Mouse (Mus musculus): ENCODE results near the gene St14.
"Not testable (repeated sequence)": the region's sequence is repeated elsewhere in the genome, so short reads cannot be mapped to it uniquely, and the experiment has no call there.

Gene St14

GRCm38 (mm10) chr9:31131205-31131968 lies at the start of gene St14:
Gene St14, minus strand, starts transcription at chr9:31131853.
- no peak for DNase-seq (ENCODE audit: low spot score in 2 of 2)

GRCm38 (mm10) chr9:31177692-31178091 lies 46.0 kb upstream of the St14 start:
- no peak for DNase-seq (ENCODE audit: low spot score in 2 of 2)

GRCm38 (mm10) chr9:31176379-31177130 lies 44.9 kb upstream of the St14 start:
- DNase-seq (ENCODE audit: low spot score in 2 of 2) = peak; percentile 87 to 91

DNA sequence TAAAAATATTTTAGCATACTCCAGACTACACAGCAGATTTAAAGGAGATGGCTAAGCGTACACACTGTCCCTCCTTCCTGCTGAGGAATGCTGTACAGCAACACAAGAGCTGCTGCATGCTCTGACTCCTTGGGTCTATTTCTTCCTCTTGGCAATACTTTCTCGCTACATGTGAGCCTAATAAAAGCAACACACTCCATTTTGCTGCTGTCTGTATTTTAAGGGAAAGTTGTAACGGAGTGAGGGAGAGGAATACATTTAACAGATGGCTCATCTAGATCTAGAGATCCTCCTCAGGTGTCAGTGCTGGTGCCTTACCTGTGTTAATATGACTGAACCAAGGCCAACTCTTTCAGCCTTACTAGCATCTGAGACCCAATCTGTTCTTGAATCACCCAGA lies 44.3 kb upstream of the St14 start:
- no peak for DNase-seq (ENCODE audit: low spot score in 2 of 2)

DNA sequence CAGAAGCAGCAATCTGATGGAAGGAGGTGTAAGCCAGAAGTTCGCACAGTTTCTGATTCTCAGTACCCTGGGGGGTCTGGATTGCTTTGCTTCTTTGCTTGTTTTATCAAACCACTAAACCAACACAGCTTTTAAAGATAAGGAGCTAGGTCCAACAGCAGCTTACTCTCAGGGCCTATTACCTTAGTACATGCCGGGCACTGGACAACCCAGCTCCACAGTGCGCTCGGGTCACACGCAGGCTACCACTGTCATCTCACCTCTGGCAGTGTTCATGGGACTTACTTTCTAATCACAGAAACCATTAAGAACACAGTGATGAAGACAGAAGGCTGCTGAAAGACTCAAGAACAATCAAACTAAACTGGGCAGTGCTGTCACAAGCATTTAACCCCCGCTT lies 43.7 kb upstream of the St14 start:
- DNase-seq (ENCODE audit: low spot score in 2 of 2) = no peak

- no peak for DNase-seq (ENCODE audit: low spot score in 2 of 2)
Measured at GRCm38 (mm10) chr9:31168356-31169093, 36.9 kb upstream of the St14 start.

DNA sequence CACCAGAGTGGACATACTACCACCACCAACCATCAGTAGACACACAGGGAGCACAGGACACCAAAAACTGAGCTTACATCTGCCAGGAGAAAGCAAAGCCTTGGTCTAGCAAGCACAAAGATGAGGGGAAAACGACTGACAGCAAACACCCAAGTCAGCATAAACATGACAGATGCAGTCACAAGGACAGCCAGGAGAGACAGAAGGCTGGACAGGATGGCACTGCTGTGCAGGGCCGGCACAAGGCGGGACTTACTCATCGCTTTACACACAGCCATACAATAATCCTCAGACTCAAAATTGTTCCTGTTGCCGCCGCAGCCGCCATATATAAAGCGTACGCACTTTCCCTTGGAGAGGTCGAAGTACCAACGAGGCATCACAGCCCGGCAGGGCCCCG lies 35.7 kb upstream of the St14 start:
- DNase-seq (ENCODE audit: low spot score in 2 of 2) = no peak

- DNase-seq (ENCODE audit: low spot score in 2 of 2) = not testable (repeated sequence)
Measured at GRCm38 (mm10) chr9:31165505-31165904, 33.9 kb upstream of the St14 start.

- DNase-seq (ENCODE audit: low spot score in 2 of 2) = no peak
Measured at GRCm38 (mm10) chr9:31163327-31163726, 31.7 kb upstream of the St14 start.

DNA sequence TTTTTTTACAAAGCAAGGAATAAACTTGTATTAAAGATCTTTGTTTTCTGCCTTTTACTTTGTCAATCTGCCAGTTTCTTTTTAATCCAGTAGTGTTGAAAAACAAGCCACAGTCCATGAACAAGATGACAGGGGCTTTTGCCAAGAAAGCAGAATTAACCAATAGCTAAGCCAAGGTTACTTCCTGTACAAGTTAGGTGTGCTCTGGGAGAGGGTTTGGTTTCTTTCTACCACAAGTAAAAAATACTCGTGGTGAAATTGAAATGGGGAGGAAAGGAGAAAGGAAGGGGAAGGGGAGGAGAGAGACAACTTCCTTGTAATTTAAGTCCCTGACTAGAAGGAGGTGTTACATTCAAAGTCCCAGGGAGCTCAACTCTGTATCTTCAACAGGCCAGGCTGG lies 31.3 kb upstream of the St14 start:
- no peak for DNase-seq (ENCODE audit: low spot score in 2 of 2)

GRCm38 (mm10) chr9:31159910-31160309 lies 28.3 kb upstream of the St14 start:
- no peak for DNase-seq (ENCODE audit: low spot score in 2 of 2)

DNA sequence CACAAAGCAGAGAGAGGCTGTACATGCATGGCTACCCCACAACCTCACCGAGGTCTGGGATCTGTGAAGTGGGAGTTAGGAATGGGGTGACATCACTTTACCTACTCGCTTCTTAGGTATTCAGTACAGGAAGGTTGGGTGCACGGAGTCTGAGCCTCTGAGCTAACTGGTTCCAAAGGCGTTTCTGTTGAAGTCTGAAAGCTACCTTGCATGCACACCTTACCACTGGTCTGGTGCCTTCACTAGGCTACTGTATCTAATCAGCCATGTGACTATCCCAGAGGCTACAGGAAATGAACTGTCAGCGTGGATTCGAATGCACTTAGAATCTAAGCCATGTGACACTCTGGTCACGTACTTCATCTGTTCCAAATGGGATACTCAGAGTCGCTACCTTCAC lies 24.9 kb upstream of the St14 start:
- DNase-seq (ENCODE audit: low spot score in 2 of 2) = no peak

DNA sequence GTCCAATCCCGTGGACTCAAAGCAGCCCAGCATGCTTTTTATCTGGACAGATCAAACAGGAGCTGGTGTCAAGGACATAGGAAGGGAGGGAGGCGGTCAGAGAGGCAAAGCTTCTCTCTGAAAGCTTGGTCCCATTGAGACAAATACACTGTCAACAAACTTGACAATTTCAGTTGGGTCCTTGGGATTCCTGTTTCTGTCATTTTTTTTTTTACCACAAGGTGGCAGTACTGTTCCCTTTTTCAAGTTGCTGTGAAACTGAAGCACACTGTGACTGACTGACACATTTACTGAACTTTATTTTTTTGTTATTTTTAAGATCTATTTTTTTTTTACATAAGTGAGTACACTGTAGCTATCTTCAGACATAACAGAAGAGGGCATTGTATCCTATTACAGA lies 19.4 kb upstream of the St14 start:
- DNase-seq (ENCODE audit: low spot score in 2 of 2) = no peak

- no peak for DNase-seq (ENCODE audit: low spot score in 2 of 2)
Measured at GRCm38 (mm10) chr9:31148135-31148534, 16.5 kb upstream of the St14 start.

DNA sequence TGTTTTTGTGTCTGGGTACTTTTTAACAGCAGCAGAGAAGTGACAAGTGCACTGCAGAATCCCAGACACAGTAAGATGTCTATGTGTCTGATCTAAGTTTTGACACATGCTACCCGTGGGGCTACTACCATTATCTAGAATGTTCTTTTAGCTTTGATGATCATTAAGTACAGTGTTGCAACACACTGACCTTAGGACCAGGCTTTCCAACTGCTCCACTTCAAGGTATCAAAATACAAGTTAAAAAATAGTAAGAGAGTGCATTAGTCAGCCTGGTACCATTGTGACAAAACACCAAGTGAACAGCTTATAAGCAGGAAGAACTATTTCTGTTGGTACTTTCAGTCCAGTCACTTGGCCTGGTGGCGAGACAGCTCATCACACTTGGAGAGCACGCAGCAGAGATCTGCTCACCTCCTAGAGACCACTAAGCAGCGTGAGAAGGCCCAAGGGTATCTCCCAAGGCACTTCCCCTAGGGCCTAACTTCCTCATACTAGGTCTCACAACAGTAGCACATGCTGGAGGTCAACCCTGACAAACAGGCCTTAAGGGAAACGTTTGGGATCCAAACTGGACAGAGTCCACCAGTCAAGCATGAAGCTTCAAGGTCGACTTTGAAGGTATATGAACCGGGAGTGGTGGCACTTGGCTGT lies 13.7 kb upstream of the St14 start:
- DNase-seq (ENCODE audit: low spot score in 2 of 2) = no peak

DNA sequence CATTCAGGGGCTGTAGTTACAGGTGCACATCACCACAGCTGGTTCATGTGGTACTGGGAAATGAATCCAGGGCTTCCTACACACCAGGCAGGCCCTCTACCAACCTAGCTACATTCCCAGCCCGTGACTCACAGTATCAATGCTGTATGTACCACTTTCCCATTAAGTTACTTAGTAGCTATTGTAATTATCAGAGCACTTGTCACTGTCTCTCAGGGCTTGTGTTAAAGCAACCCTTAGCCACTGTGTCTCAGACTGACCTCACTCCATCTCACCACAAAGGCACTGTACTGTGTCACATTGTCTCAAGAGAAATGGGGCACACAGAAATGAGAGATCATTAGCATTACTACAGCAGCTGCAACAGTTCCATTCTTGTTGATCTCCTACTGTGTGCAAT lies 11.3 kb upstream of the St14 start:
- no peak for DNase-seq (ENCODE audit: low spot score in 2 of 2)

DNA sequence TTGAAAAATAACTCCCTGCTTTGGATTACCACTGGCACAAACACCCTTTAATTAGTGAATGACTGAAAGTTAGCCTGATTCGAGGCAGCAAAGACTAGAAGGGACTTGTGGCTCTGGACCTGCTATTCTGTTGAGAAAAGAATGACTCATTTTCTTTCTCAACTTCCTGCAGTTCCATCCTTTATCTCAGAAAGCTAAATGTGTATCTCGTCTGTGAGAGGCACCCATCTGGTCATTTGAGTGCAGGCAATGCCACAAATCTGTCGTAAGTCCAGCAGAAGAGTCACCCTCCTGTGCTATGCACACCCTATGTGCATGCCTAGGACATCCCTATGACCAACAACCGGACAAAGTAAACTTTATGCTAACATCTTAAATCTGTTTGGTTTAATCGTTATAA lies 1.5 kb upstream of the St14 start:
- no peak for DNase-seq (ENCODE audit: low spot score in 2 of 2)

GRCm38 (mm10) chr9:31130357-31131204 lies 1.1 kb downstream of the St14 start:
- DNase-seq (ENCODE audit: low spot score in 2 of 2) = no peak

GRCm38 (mm10) chr9:31129956-31130355 lies 1.7 kb downstream of the St14 start:
- no peak for DNase-seq (ENCODE audit: low spot score in 2 of 2)

DNA sequence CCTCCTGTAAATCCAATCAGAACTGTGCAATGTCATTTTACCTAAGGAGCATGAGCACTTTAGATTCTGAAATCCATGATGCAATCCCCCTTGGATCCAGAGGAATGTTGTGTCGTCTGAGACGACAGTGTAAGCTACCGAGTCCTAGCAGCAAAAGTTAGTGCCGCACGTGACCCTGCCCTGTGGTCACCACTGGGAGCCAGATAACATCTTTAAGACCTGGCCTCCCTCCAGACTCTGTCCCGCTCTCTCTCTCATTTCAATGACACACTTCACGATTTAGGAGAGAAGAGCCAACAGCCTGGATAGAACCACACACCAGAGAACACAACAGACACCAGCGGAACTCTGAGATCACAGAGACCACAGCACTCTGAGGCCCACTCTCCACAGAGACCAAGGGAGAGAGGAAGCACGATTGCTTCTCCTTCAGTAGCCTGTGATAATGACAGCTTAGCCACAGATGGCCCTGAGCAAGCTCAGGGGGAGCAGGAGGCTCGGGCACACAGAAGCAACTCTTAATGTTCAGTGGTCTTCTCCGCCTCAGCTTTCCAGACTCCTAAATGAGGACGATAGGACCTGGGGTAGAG lies 3.7 kb downstream of the St14 start:
- no peak for DNase-seq (ENCODE audit: low spot score in 2 of 2)

- DNase-seq (ENCODE audit: low spot score in 2 of 2) = no peak
Measured at GRCm38 (mm10) chr9:31126079-31126478, 5.6 kb downstream of the St14 start.

Measured in right cerebral cortex, adult 2 months (tissue).